ENCODE assay signal across 9 mouse cellular contexts in the genomic region with DNA sequence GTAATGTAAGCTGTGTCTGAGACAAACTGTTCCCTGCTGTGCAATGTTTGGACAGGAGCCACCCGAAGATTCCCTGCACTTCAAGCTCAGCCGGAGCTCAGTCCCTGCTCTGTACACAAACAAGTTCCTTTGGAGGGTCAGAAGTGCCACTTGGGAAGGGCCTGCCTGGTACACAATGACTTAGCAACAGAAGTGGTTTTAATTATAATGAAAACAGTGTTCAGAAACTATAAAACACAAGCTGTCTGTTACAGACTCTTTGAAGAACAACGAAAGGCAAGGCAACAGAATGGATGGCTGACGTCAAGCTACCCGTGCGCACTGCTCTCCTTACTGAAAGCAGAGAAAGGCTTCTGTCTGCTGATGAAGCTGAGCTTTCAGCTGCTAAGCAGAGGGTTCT.
DNase-seq lines count a peak whose midpoint lies in the region; ATAC-seq and TF ChIP-seq lines count a peak whose summit lies in the region.
"Had no signal": no experiment of that assay in that cellular context is flagged by ENCODE, and none has a peak within 500 bp of the region (broad histone marks: within the 10 kb centered on the region; RNA-seq: fewer than 3 reads in every experiment).

No protein-coding gene starts in this region.

- 11% methylated on average over 6 of the region's 6 CpGs for WGBS in heart, embryonic 14.5 days
- WGBS in small intestine, adult 2 months: 15% methylated on average over 6 of the region's 6 CpGs

- H3K27me3 ChIP-seq in heart, embryonic 14.5 days (ENCODE audit: control insufficient read depth, insufficient read depth, low read length): no peaks in the 10 kb centered on the region
- no peaks in the 10 kb centered on the region for H3K27me3 ChIP-seq in small intestine, adult 2 months (ENCODE audit: control insufficient read depth, insufficient read depth, low read length)
- H3K27me3 ChIP-seq: liver, embryonic 15.5 days had no signal

- peak; percentile 75 to 84 for DNase-seq in adrenal gland, adult (ENCODE audit: inconsistent age in 2 of 2, low spot score in 1 of 2)
- no peak for DNase-seq in adrenal gland, adult 18-20 months (ENCODE audit: low spot score in 2 of 2)
- DNase-seq in cerebellum, postnatal 36 days: peak; percentile 9 to 17
- peak; percentile 48 to 76 for DNase-seq in layer of hippocampus, adult 2 months (ENCODE audit: low spot score in 2 of 2)
- peak; percentile 76 for DNase-seq in lung, postnatal 14 days
- no peak for DNase-seq in gastrocnemius, postnatal 4 days (ENCODE audit: low spot score in 2 of 2)

- no peak for TF ChIP-seq POLR2A in small intestine, adult 2 months (IDR thresholded peaks at IDR 0.05; ENCODE audit: low read depth, low read length)

- TF ChIP-seq CTCF in layer of hippocampus, adult 2 months (conservative IDR thresholded peaks at IDR 0.05): no peak
- TF ChIP-seq CTCF in small intestine, adult 2 months (IDR thresholded peaks at IDR 0.05; ENCODE audit: extremely low read depth, insufficient read length, insufficient replicate concordance, low read depth, low read length): no peak

- no peaks in the 10 kb centered on the region for H3K36me3 ChIP-seq in heart, embryonic 14.5 days (ENCODE audit: control insufficient read depth, insufficient read depth, low read length)
- no peaks in the 10 kb centered on the region for H3K36me3 ChIP-seq in small intestine, adult 2 months (ENCODE audit: control insufficient read depth, insufficient read depth, low read length)
- H3K36me3 ChIP-seq: liver, embryonic 15.5 days had no signal

- peak overlapping the region; percentile 4 to 21; a peak in 2 of 4 replicates for H3K4me3 ChIP-seq in heart, embryonic 14.5 days (ENCODE audit: control insufficient read depth in 1 of 2, insufficient read depth in 1 of 2, low read depth in 1 of 2, low read length in 2 of 2)
- peak overlapping the region; percentile 7; the same call in 1 of the 2 replicates for H3K4me3 ChIP-seq in layer of hippocampus, adult 2 months
- no peak overlapping the region for H3K4me3 ChIP-seq in small intestine, adult 2 months (ENCODE audit: low read depth, low read length)
- H3K4me3 ChIP-seq: liver, embryonic 15.5 days had no signal

- peaks cover 4 to 5% of the 10 kb centered on the region in 2 experiments; a peak in 3 of 4 replicates for H3K4me1 ChIP-seq in heart, embryonic 14.5 days (ENCODE audit: control insufficient read depth in 2 of 2, insufficient read depth in 2 of 2, low read length in 2 of 2)
- H3K4me1 ChIP-seq in small intestine, adult 2 months (ENCODE audit: control insufficient read depth, insufficient read depth, insufficient read length, low read length): peaks cover 5% of the 10 kb centered on the region

- H3K9me3 ChIP-seq in heart, embryonic 14.5 days (ENCODE audit: control insufficient read depth, low read length): no peaks in the 10 kb centered on the region
- H3K9me3 ChIP-seq: liver, embryonic 15.5 days had no signal

- H3K27ac ChIP-seq in heart, embryonic 14.5 days (replicated peaks in 1 of 2; ENCODE audit: control insufficient read depth in 1 of 2, insufficient read depth in 1 of 2, low read depth in 2 of 2, low read length in 2 of 2): peak overlapping the region in 1 of 2 experiments; percentile 2; a peak in 2 of 4 replicates
- peak overlapping the region; percentile 82 for H3K27ac ChIP-seq in layer of hippocampus, adult 2 months
- H3K27ac ChIP-seq in small intestine, adult 2 months (ENCODE audit: insufficient read depth, low read depth, low read length): peak overlapping the region; percentile 2; the same call in 1 of the 2 replicates
- H3K27ac ChIP-seq: liver, embryonic 15.5 days had no signal

- peak overlapping the region; percentile 35; the same call in 1 of the 2 replicates for H3K9ac ChIP-seq in heart, embryonic 14.5 days (ENCODE audit: low read length)
- H3K9ac ChIP-seq: liver, embryonic 15.5 days had no signal

- peak overlapping the region; percentile 31 for H3K4me2 ChIP-seq in heart, embryonic 14.5 days (ENCODE audit: low read length)
- H3K4me2 ChIP-seq: liver, embryonic 15.5 days had no signal

- no peak for ATAC-seq in heart, embryonic 14.5 days (ENCODE audit: insufficient number of reproducible peaks, insufficient read depth, low FRiP score, low read depth)

Comparison
In these comparisons a context has a peak if more than half of its experiments do, and no peak if none do; other contexts are left out.
1. DNase-seq: peak in adrenal gland, adult (2 of 2), cerebellum, postnatal 36 days (2 of 2), layer of hippocampus, adult 2 months (2 of 2) and lung, postnatal 14 days (single experiment); none in adrenal gland, adult 18-20 months (0 of 2) and gastrocnemius, postnatal 4 days (0 of 2).